Mouse (Mus musculus) embryonic facial prominence, embryonic 12.5 days (tissue): ENCODE data around the gene Gm10721. TPM values are rescaled to one million over a fixed set of nuclear protein-coding genes. Genes with fewer than 3 reads are reported as not detected.
"Not testable (repeated sequence)": the region's sequence is repeated elsewhere in the genome, so short reads cannot be mapped to it uniquely, and the experiment has no call there.

ENCODE experiments used
- ATAC-seq: fragments of 200-750 bp; cut with Nextera tagmentation; 2 replicates; pipeline ENCODE4 v1.8.0; 2017; ENCODE audit not compliant: insufficient number of reproducible peaks, insufficient read depth, low FRiP score, low TSS enrichment
- H3K27ac ChIP-seq: fragments of 300-500 bp; sonication (generic); 2 replicates; pipeline ENCODE4 v1.5.1; 2016; ENCODE audit warnings: mild to moderate bottlenecking
- H3K27me3 ChIP-seq: fragments of 300-500 bp; sonication (generic); 2 replicates; pipeline ENCODE4 v1.6.1; 2016; ENCODE audit warnings: mild to moderate bottlenecking, moderate library complexity
- H3K36me3 ChIP-seq: fragments of 300-500 bp; sonication (generic); 2 replicates; pipeline ENCODE4 v1.6.1; 2016; ENCODE audit warnings: mild to moderate bottlenecking
- H3K4me1 ChIP-seq: fragments of 300-500 bp; sonication (generic); 2 replicates; pipeline ENCODE4 v1.6.1; 2016
- H3K4me2 ChIP-seq: fragments of 300-500 bp; sonication (generic); replicated peaks from 2 replicates; pipeline ENCODE4 v1.6.1; 2016; ENCODE audit warnings: mild to moderate bottlenecking, moderate library complexity
- H3K4me3 ChIP-seq: fragments of 300-500 bp; sonication (generic); 2 replicates; pipeline ENCODE4 v1.5.1; 2016; ENCODE audit warnings: mild to moderate bottlenecking
- H3K9ac ChIP-seq: fragments of 300-500 bp; sonication (generic); 2 replicates; pipeline ENCODE4 v1.6.1; 2016; ENCODE audit warnings: mild to moderate bottlenecking, moderate library complexity
- H3K9me3 ChIP-seq: fragments of 300-500 bp; sonication (generic); 2 replicates; pipeline ENCODE4 v1.6.1; 2016; ENCODE audit warnings: mild to moderate bottlenecking, moderate library complexity
- whole genome bisulfite sequencing: fragments of 180-500 bp; shearing (Covaris S2); methylation state at CpG from one replicate; pipeline ENCODE4 v1.1.7; 2016; 5-methylcytosine and 5-hydroxymethylcytosine counted together
- polyA plus RNA-seq: library from polyadenylated mRNA; unstranded; fragments of >200 nt; fragmentation: Nextera tagmentation; extraction: Ambion mirVana; gene quantifications from 2 replicates; pipeline ENCODE4 v1.2.1, GENCODE M21; 2016

Gene Gm10721
- polyA plus RNA-seq, 1 experiment from 2014 or later, result not detected

DNA sequence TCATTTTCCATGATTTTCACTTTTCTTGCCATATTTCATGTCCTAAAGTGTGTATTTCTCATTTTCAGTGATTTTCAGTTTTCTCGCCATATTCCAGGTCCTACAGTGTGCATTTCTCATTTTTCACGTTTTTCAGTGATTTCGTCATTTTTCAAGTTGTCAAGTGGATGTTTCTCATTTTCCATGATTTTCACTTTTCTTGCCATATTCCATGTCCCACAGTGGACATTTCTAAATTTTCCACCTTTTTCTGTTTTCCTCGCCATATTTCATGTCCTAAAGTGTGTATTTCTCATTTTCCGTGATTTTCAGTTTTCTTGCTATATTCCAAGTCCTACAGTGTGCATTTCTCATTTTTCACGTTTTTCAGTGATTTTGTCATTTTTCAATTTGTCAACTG lies 3.0 kb downstream of the Gm10721 start:
- H3K4me3 ChIP-seq, ATAC-seq, H3K27ac ChIP-seq, H3K9ac ChIP-seq, H3K27me3 ChIP-seq, H3K9me3 ChIP-seq, H3K4me2 ChIP-seq, H3K4me1 ChIP-seq, H3K36me3 ChIP-seq: not testable (repeated sequence)
- WGBS, result 75% methylated on average over 6 of the region's 6 CpGs

DNA sequence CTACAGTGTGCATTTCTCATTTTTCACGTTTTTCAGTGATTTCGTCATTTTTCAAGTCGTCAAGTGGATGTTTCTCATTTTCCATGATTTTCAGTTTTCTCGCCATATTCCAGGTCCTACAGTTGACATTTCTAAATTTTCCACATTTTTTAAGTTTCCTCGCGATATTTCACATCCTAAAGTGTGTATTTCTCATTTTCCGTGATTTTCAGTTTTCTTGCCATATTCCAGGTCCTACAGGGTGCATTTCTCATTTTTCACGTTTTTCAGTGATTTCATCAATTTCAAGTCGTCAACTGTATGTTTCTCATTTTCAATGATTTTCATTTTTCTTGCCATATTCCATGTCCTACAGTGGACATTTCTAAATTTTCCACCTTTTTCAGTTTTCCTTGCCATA lies 4.2 kb downstream of the Gm10721 start, which contains the start of gene Gm10719:
Gm10719 (plus strand) TSS at position 301 of the 400 bp plus-strand sequence.
- not testable (repeated sequence) for H3K27ac ChIP-seq, ATAC-seq
- 29% methylated on average over 2 of the region's 9 CpGs for WGBS

DNA sequence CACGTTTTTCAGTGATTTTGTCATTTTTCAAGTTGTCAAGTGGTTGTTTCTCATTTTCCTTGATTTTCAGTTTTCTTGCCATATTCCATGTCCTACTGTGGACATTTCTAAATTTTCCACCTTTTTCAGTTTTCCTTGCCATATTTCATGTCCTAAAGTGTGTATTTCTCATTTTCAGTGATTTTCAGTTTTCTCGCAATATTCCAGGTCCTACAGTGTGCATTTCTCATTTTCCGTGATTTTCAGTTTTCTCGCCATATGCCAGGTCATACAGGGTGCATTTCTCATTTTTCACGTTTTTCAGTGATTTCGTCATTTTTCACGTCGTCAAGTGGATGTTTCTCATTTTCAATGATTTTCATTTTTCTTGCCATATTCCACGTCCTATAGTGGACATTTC lies 6.0 kb downstream of the Gm10721 start:
- H3K9me3 ChIP-seq, ATAC-seq, H3K4me2 ChIP-seq, H3K4me1 ChIP-seq, H3K9ac ChIP-seq, H3K27me3 ChIP-seq, H3K36me3 ChIP-seq, H3K27ac ChIP-seq, H3K4me3 ChIP-seq: not testable (repeated sequence)
- 62% methylated on average over 9 of the region's 9 CpGs for whole genome bisulfite sequencing

More for the DNA sequence above, 4.2 kb downstream of the Gm10721 start, which contains the start of gene Gm10719:
- not testable (repeated sequence) for H3K9me3 ChIP-seq, H3K4me3 ChIP-seq, H3K4me2 ChIP-seq, H3K27me3 ChIP-seq, H3K36me3 ChIP-seq, H3K4me1 ChIP-seq, H3K9ac ChIP-seq

DNA sequence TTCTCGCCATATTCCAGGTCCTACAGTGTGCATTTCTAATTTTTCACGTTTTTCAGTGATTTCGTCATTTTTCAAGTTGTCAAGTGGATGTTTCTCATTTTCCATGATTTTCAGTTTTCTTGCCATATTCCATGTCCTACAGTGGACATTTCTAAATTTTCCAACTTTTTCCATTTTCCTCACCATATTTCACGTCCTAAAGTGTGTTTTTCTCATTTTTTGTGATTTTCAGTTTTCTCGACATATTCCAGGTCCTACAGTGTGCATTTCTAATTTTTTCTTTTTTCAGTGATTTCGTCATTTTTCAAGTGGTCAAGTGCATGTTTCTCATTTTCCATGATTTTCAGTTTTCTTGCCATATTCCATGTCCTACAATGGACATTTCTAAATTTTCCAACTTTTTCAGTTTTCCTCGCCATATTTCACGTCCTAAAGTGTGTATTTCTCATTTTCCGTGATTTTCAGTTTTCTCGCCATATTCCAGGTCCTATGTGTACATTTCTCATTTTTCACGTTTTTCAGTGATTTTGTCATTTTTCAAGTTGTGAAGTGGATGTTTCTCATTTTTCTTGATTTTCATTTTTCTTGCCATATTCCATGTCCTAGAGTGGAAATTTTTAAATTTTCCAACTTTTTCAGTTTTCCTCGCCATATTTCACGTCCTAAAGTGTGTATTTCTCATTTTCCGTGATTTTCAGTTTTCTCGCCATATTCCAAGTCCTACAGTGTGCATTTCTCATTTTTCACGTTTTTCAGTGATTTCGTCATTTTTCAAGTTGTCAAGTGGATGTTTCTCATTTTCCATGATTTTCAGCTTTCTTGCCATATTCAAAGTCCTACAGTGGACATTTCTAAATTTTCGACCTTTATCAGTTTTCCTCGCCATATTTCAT lies 7.1 kb downstream of the Gm10721 start:
- H3K4me3 ChIP-seq, H3K27ac ChIP-seq, H3K36me3 ChIP-seq, H3K4me1 ChIP-seq, H3K9me3 ChIP-seq, H3K4me2 ChIP-seq, H3K9ac ChIP-seq, H3K27me3 ChIP-seq: not testable (repeated sequence)
- ATAC-seq, result peak; percentile 68; the same call in 1 of the 2 replicates
- WGBS, result 76% methylated on average over 17 of the region's 19 CpGs

DNA sequence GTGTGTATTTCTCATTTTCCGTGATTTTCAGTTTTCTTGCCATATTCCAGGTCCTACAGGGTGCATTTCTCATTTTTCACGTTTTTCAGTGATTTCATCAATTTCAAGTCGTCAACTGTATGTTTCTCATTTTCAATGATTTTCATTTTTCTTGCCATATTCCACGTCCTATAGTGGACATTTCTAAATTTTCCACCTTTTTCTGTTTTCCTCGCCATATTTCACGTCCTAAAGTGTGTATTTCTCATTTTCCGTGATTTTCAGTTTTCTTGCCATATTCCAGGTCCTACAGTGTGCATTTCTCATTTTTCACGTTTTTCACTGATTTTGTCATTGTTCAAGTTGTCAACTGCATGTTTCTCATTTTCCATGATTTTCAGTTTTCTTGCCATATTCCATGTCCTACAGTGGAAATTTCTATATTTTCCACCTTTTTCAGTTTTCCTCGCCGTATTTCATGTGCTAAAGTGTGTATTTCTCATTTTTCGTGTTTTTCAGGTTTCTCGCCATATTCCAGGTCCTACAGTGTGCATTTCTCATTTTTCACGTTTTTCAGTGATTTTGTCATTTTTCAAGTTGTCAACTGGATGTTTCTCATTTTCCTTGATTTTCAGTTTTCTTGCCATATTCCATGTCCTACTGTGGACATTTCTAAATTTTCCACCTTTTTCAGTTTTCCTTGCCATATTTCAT lies 9.5 kb downstream of the Gm10721 start:
- not testable (repeated sequence) for H3K4me2 ChIP-seq

DNA sequence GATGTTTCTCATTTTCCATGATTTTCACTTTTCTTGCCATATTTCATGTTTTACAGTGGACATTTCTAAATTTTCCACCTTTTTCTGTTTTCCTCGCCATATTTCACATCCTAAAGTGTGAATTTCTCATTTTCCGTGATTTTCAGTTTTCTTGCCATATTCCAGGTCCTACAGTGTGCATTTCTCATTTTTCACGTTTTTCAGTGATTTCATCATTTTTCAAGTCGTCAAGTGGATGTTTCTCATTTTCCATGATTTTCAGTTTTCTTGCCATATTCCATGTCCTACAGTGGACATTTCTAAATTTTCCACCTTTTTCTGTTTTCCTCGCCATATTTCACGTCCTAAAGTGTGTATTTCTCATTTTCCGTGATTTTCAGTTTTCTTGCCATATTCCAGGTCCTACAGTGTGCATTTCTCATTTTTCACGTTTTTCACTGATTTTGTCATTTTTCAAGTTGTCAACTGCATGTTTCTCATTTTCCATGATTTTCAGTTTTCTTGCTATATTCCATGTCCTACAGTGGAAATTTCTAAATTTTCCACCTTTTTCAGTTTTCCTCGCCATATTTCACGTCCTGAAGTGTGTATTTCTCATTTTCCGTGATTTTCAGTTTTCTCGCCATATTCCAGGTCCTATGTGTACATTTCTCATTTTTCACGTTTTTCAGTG lies 10.5 kb downstream of the Gm10721 start, which contains the start of gene Gm10718:
Gm10718 (plus strand) TSS at position 236 of the 673 bp plus-strand sequence.
- ATAC-seq, result not testable (repeated sequence)
- 76% methylated on average over 12 of the region's 13 CpGs for WGBS

More for the DNA sequence above, 9.5 kb downstream of the Gm10721 start:
- 73% methylated on average over 11 of the region's 13 CpGs for WGBS
- not testable (repeated sequence) for H3K9me3 ChIP-seq, H3K36me3 ChIP-seq, ATAC-seq, H3K4me1 ChIP-seq, H3K9ac ChIP-seq, H3K27me3 ChIP-seq, H3K27ac ChIP-seq, H3K4me3 ChIP-seq

DNA sequence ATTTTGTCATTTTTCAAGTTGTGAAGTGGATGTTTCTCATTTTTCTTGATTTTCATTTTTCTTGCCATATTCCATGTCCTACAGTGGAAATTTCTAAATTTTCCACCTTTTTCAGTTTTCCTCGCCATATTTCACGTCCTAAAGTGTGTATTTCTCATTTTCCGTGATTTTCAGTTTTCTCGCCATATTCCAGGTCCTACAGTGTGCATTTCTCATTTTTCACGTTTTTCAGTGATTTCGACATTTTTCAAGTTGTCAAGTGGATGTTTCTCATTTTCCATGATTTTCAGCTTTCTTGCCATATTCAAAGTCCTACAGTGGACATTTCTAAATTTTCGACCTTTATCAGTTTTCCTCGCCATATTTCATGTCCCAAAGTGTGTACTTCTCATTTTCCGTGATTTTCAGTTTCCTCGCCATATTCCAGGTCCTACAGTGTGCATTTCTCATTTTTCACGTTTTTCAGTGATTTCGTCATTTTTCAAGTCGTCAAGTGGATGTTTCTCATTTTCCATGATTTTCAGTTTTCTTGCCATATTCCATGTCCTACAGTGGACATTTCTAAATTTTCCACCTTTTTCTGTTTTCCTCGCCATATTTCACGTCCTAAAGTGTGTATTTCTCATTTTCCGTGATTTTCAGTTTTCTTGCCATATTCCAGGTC lies 11.2 kb downstream of the Gm10721 start:
- not testable (repeated sequence) for H3K4me3 ChIP-seq, H3K9ac ChIP-seq, H3K27ac ChIP-seq, H3K4me1 ChIP-seq, H3K9me3 ChIP-seq, H3K4me2 ChIP-seq, H3K27me3 ChIP-seq, ATAC-seq, H3K36me3 ChIP-seq
- 74% methylated on average over 16 of the region's 16 CpGs for WGBS

More for the DNA sequence above, 10.5 kb downstream of the Gm10721 start, which contains the start of gene Gm10718:
- not testable (repeated sequence) for H3K27me3 ChIP-seq, H3K4me1 ChIP-seq, H3K36me3 ChIP-seq, H3K9me3 ChIP-seq, H3K27ac ChIP-seq, H3K4me2 ChIP-seq, H3K9ac ChIP-seq, H3K4me3 ChIP-seq

DNA sequence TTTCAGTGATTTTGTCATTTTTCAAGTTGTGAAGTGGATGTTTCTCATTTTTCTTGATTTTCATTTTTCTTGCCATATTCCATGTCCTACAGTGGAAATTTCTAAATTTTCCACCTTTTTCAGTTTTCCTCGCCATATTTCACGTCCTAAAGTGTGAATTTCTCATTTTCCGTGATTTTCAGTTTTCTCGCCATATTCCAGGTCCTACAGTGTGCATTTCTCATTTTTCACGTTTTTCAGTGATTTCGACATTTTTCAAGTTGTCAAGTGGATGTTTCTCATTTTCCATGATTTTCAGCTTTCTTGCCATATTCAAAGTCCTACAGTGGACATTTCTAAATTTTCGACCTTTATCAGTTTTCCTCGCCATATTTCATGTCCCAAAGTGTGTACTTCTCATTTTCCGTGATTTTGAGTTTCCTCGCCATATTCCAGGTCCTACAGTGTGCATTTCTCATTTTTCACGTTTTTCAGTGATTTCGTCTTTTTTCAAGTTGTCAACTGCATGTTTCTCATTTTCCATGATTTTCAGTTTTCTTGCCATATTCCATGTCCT lies 12.1 kb downstream of the Gm10721 start, which contains the start of gene Gm10717:
Gm10717 (plus strand) TSS at position 506 of the 556 bp plus-strand sequence.
- H3K36me3 ChIP-seq, H3K27ac ChIP-seq, ATAC-seq, H3K9ac ChIP-seq, H3K4me2 ChIP-seq, H3K4me3 ChIP-seq, H3K4me1 ChIP-seq, H3K9me3 ChIP-seq, H3K27me3 ChIP-seq: not testable (repeated sequence)
- WGBS, result 69% methylated on average over 12 of the region's 12 CpGs

DNA sequence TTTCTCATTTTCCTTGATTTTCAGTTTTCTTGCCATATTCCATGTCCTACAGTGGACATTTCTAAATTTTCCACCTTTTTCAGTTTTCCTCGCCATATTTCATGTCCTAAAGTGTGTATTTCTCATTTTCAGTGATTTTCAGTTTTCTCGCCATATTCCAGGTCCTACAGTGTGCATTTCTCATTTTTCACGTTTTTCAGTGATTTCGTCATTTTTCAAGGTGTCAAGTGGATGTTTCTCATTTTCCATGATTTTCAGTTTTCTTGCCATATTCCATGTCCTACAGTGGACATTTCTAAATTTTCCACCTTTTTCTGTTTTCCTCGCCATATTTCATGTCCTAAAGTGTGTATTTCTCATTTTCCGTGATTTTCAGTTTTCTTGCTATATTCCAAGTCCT lies 12.7 kb downstream of the Gm10721 start:
- not testable (repeated sequence) for H3K4me2 ChIP-seq, H3K27ac ChIP-seq, H3K9me3 ChIP-seq, ATAC-seq, H3K9ac ChIP-seq, H3K4me1 ChIP-seq, H3K36me3 ChIP-seq, H3K27me3 ChIP-seq, H3K4me3 ChIP-seq
- 76% methylated on average over 5 of the region's 6 CpGs for WGBS

DNA sequence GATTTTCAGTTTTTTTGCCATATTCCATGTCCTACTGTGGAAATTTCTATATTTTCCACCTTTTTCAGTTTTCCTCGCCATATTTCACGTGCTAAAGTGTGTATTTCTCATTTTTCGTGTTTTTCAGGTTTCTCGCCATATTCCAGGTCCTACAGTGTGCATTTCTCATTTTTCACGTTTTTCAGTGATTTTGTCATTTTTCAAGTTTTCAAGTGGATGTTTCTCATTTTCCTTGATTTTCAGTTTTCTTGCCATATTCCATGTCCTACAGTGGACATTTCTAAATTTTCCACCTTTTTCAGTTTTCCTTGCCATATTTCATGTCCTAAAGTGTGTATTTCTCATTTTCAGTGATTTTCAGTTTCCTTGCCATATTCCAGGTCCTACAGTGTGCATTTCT lies 13.2 kb downstream of the Gm10721 start:
- H3K27me3 ChIP-seq, H3K9ac ChIP-seq, H3K36me3 ChIP-seq, H3K4me2 ChIP-seq, H3K9me3 ChIP-seq, H3K4me3 ChIP-seq, H3K4me1 ChIP-seq, ATAC-seq, H3K27ac ChIP-seq: not testable (repeated sequence)
- 76% methylated on average over 5 of the region's 5 CpGs for WGBS

DNA sequence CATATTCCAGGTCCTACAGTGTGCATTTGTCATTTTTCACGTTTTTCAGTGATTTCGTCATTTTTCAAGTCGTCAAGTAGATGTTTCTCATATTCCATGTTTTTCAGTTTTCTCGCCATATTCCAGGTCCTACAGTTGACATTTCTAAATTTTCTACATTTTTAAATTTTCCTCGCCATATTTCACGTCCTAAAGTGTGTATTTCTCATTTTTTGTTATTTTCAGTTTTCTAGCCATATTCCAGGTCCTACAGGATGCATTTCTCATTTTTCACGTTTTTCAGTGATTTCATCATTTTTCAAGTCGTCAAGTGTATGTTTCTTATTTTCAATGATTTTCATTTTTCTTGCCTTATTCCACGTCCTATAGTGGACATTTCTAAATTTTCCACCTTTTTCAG lies 13.8 kb downstream of the Gm10721 start:
- not testable (repeated sequence) for H3K9me3 ChIP-seq, H3K9ac ChIP-seq, H3K27ac ChIP-seq, H3K36me3 ChIP-seq, ATAC-seq, H3K4me3 ChIP-seq, H3K4me2 ChIP-seq, H3K27me3 ChIP-seq, H3K4me1 ChIP-seq
- WGBS, result 64% methylated on average over 9 of the region's 9 CpGs
